Mouse (Mus musculus) bone marrow macrophage, adult 2 months (primary cell): ENCODE data around the gene Psap.

Experiments
- CTCF ChIP-seq: IDR thresholded peaks from 2 replicates; pipeline ENCODE4 v1.5.1; 2012; ENCODE audit warnings: low read depth, mild to moderate bottlenecking, low read length, moderate library complexity
- POLR2A ChIP-seq: IDR thresholded peaks from 2 replicates; pipeline ENCODE4 v1.6.1; 2012; ENCODE audit warnings: mild to moderate bottlenecking, low read depth, low read length, borderline replicate concordance

- TF ChIP-seq POLR2A (no peak), CTCF (no peak)
Measured at GRCm38 (mm10) chr10:60351248-60351647, 73.8 kb downstream of the Psap start.
